Mouse (Mus musculus) G1E (cell line): ENCODE results near the gene Cdc42se2. TPM values are rescaled to one million over a fixed set of nuclear protein-coding genes. Genes with fewer than 3 reads are reported as not detected.

Experiments used
- ATAC-seq: 2 replicates; pipeline ENCODE4 v1.8.0; 2016; ENCODE audit warnings: mild to moderate bottlenecking; ENCODE audit not compliant: insufficient number of reproducible peaks, poor library complexity, low FRiP score, severe bottlenecking; ENCODE audit errors: extremely low read depth
- DNase-seq: peaks from one replicate; pipeline ENCODE4 v3.0.0; 2012; ENCODE audit warnings: low spot score
- H3K27me3 ChIP-seq: 2 replicates; pipeline ENCODE4 v1.6.1; 2012; ENCODE audit warnings: mild to moderate bottlenecking, low read length, inconsistent platforms; ENCODE audit not compliant: insufficient read depth
- H3K36me3 ChIP-seq: replicated peaks from 2 replicates; pipeline ENCODE3; 2012; ENCODE audit warnings: mild to moderate bottlenecking, inconsistent platforms
- H3K4me1 ChIP-seq: 2 replicates; pipeline ENCODE4 v1.6.1; 2012; ENCODE audit warnings: low read depth, low read length, inconsistent platforms, mixed read lengths; ENCODE audit not compliant: insufficient read depth
- H3K4me3 ChIP-seq: 2 replicates; pipeline ENCODE4 v1.5.1; 2012; ENCODE audit warnings: low read depth, mild to moderate bottlenecking, inconsistent platforms, low read length, moderate library complexity, mixed read lengths
- H3K9me3 ChIP-seq: replicated peaks from 2 replicates; pipeline ENCODE4 v1.6.1; 2012; ENCODE audit warnings: inconsistent platforms
- GATA1 ChIP-seq: IDR thresholded peaks from 2 replicates; pipeline ENCODE4 v1.6.1; 2012; ENCODE audit warnings: borderline replicate concordance, low read length, inconsistent platforms, mixed read lengths
- GATA2 ChIP-seq: IDR thresholded peaks from 2 replicates; pipeline ENCODE4 v1.6.1; 2012; ENCODE audit warnings: low read depth, low read length, inconsistent platforms, borderline replicate concordance
- POLR2AphosphoS5 ChIP-seq: IDR thresholded peaks from 2 replicates; pipeline ENCODE4 v1.6.1; 2012; ENCODE audit warnings: low read depth, low read length, inconsistent platforms; ENCODE audit not compliant: insufficient replicate concordance
- polyA plus RNA-seq: library from polyadenylated mRNA; stranded (reverse); fragments of >175 nt; gene quantifications from 2 replicates; pipeline ENCODE4 v1.2.3, GENCODE M21; 2012
- total RNA-seq, 2 experiments: library from RNA; stranded (forward) in 1 of 2; stranded (reverse) in 1 of 2; fragments of 200-1000 nt in 1 of 2; fragments of >200 nt in 1 of 2; fragmentation: Nextera tagmentation in 1 of 2; gene quantifications; 2 replicates each; pipeline ENCODE4 v1.2.3; 2014 to 2017

Cdc42se2 gene
- total and polyA plus RNA-seq, 3 experiments = 5.0 to 32.9 (median 25.0) TPM

GRCm38 (mm10) chr11:54673575-54674298 is 113.7 kb downstream of the Cdc42se2 start:
- Histone ChIP-seq H3K9me3 (no peaks in the 10 kb centered on the region), H3K27me3 (no peaks in the 10 kb centered on the region), H3K4me3 (no peak overlapping the region), H3K4me1 (no peaks in the 10 kb centered on the region), H3K36me3 (peaks cover 63% of the 10 kb centered on the region)
- DNase-seq (no peak), ATAC-seq (no peak)
- TF ChIP-seq GATA1 (no peak), GATA2 (no peak), POLR2AphosphoS5 (no peak)

Other genes with a start within 250 kb of the Cdc42se2 start
- 8.3 and 9.9 TPM in 2 replicates for gene Lyrm7, start 73.2 kb upstream of the Cdc42se2 start, total RNA-seq (2014; fragmentation: Nextera tagmentation)
- gene Lyrm7, start 73.2 kb upstream of the Cdc42se2 start, total RNA-seq (2017) = 0.23 and 2.5 TPM in 2 replicates
- gene Lyrm7, start 73.2 kb upstream of the Cdc42se2 start, polyA plus RNA-seq = 0.21 and 0.51 TPM in 2 replicates
- gene Hint1, start 78.7 kb upstream of the Cdc42se2 start, total RNA-seq (2014; fragmentation: Nextera tagmentation) = 132 and 141 TPM in 2 replicates
- gene Hint1, start 78.7 kb upstream of the Cdc42se2 start, total RNA-seq (2017) = 406 and 564 TPM in 2 replicates
- gene Hint1, start 78.7 kb upstream of the Cdc42se2 start, polyA plus RNA-seq = 1,038 and 1,134 TPM in 2 replicates
- gene Gpx3, start 114.8 kb upstream of the Cdc42se2 start, total RNA-seq (2014; fragmentation: Nextera tagmentation) = not detected in 2 replicates
- not detected in 2 replicates for gene Gpx3, start 114.8 kb upstream of the Cdc42se2 start, total RNA-seq (2017)
- gene Gpx3, start 114.8 kb upstream of the Cdc42se2 start, polyA plus RNA-seq = not detected in 2 replicates
- 17.3 and 22.4 TPM in 2 replicates for gene Tnip1, start 175.2 kb upstream of the Cdc42se2 start, total RNA-seq (2014; fragmentation: Nextera tagmentation)
- 9.6 and 11.6 TPM in 2 replicates for gene Tnip1, start 175.2 kb upstream of the Cdc42se2 start, total RNA-seq (2017)
- 29.9 and 31.9 TPM in 2 replicates for gene Tnip1, start 175.2 kb upstream of the Cdc42se2 start, polyA plus RNA-seq
- gene Anxa6, start 245.8 kb upstream of the Cdc42se2 start, total RNA-seq (2014; fragmentation: Nextera tagmentation) = not detected in 2 replicates
- gene Anxa6, start 245.8 kb upstream of the Cdc42se2 start, total RNA-seq (2017) = 0.87 and 1.5 TPM in 2 replicates
- 0.04 and 0.07 TPM in 2 replicates for gene Anxa6, start 245.8 kb upstream of the Cdc42se2 start, polyA plus RNA-seq